Mouse (Mus musculus): ENCODE measurements around the gene Eif2ak1.

DNA sequence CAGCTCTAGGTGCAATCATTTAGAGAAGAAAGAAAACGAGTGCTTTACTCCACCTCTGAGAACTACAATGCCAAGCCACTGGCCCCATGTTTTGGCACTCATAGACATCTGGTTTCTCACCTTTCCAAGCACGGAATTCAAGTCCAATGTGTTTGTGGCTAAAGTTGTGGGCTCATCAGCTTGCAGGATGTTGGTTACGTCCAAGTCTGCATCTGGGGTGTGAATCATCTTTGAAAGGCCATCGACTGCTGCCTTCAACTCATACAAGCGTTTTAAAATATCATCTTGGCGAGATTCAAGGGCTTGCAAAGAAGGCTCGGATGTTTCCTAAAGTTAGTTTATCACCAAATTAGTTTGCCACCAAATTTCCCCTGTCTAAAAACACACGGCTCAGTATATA lies 88.8 kb downstream of the Eif2ak1 start:
- TF ChIP-seq CTCF (IDR thresholded peaks at IDR 0.05; ENCODE audit: low read depth, low read length), result no peak
- no peak for TF ChIP-seq POLR2AphosphoS5 (IDR thresholded peaks at IDR 0.05; ENCODE audit: insufficient replicate concordance, low read depth, low read length)
- no peak for TF ChIP-seq GATA1 (IDR thresholded peaks at IDR 0.05; ENCODE audit: borderline replicate concordance, low read length)
- TF ChIP-seq GATA2 (IDR thresholded peaks at IDR 0.05; ENCODE audit: borderline replicate concordance, low read depth, low read length), result no peak

Measured in G1E (cell line).